Mouse (Mus musculus) ES-E14 (cell line): Measurements from ENCODE around the gene Arl5a.

Experiments
- CHD2 ChIP-seq: IDR thresholded peaks from 2 replicates; pipeline ENCODE4 v1.6.1; 2014; ENCODE audit warnings: mild to moderate bottlenecking, low read depth, low read length, inconsistent platforms
- HCFC1 ChIP-seq: IDR thresholded peaks from 2 replicates; pipeline ENCODE4 v1.6.1; 2012; ENCODE audit warnings: low read length, inconsistent platforms, borderline replicate concordance; ENCODE audit not compliant: insufficient read depth
- MAFK ChIP-seq: IDR thresholded peaks from 2 replicates; pipeline ENCODE4 v1.6.1; 2014; ENCODE audit warnings: mild to moderate bottlenecking, low read depth, low read length, inconsistent platforms; ENCODE audit not compliant: insufficient read depth
- ZC3H11A ChIP-seq: IDR thresholded peaks from 2 replicates; pipeline ENCODE4 v1.6.1; 2012; ENCODE audit warnings: low read depth, mild to moderate bottlenecking, inconsistent platforms, low read length, borderline replicate concordance
- ZNF384 ChIP-seq: IDR thresholded peaks from 2 replicates; pipeline ENCODE4 v1.6.1; 2012; ENCODE audit warnings: low read depth, low read length, inconsistent platforms

GRCm38 (mm10) chr2:52435919-52436632, 11.4 kb upstream of the Arl5a start:
- TF ChIP-seq MAFK (no peak), CHD2 (no peak), ZNF384 (no peak), HCFC1 (no peak), ZC3H11A (no peak)
